Mouse (Mus musculus): Measurements from ENCODE around the gene Snd1. TPM values are rescaled to one million over a fixed set of nuclear protein-coding genes. Genes with fewer than 3 reads are reported as not detected.

Gene Snd1
- polyA plus RNA-seq, 1 experiment from 2014 or later = 113 TPM

DNA sequence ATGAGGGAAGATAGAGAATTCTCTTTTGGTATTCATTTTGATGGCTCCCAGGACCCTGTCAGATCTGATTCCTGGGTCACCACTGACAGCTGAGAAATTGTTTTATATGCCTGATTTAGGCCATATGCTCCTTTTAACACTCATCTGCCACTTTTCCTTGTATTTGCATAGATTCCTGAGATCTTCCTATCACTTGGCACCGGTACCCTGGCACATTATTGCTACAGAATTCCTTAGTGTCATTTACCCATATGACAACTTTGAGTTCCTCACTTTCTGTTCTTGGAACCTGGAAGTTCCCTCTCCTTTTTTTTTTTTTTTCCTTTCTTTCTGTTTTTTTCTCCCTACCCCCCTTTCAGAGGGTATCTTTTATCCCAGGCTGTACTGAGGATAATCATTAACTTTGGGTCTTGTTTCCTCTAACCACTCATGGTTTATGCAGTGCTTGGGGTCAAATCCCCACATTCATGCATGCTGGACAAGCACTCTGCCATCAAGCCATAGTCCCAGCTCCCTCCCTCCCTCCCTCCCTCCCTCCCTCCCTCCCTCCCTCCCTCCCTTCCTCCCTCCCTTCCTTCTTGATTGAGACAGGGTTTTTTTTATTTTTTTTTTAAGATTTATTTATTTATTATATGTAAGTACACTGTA, 13.4 kb downstream of the Snd1 start:
- Histone ChIP-seq H3K9ac (no peak overlapping the region), H3K27me3 (no peaks in the 10 kb centered on the region), H3K36me3 (peaks cover 11% of the 10 kb centered on the region; the same call in 1 of the 2 replicates), H3K4me3 (no peak overlapping the region), H3K4me1 (0 out of 2 replicates have a peak, but pooled peaks cover 5% of the 10 kb centered on the region), H3K27ac (no peak overlapping the region), H3K9me3 (replicated peaks) (no peaks in the 10 kb centered on the region), H3K4me2 (replicated peaks) (no peak overlapping the region)
- WGBS = 88% methylated on average over 1 of the region's 1 CpGs
- no peak for ATAC-seq (ENCODE audit: low FRiP score)

DNA sequence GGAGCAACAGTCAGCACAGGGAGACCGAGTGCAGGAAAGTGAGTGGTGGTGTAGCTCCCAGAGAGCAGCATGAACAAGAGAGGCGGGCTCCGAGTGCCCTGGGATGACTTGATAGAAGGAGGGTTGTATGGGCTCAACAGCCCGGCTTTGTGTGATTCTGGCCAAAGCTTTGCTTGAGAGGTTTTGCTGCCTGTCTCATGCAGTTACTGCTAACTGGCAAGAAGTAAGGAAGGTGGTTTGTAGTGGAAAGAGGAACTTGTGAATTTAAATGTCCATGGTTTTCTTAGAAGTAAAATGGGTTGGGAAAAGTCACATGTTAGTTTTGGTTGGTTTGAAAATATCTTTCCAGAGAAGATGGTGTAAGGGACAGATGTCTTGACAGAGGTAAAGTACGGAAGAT, 15.7 kb downstream of the Snd1 start:
- no peak for ATAC-seq (ENCODE audit: low FRiP score)
- H3K27me3 ChIP-seq = no peaks in the 10 kb centered on the region
- no peaks in the 10 kb centered on the region for H3K4me1 ChIP-seq
- H3K9ac ChIP-seq = no peak overlapping the region
- H3K4me2 ChIP-seq (replicated peaks) = no peak overlapping the region
- WGBS = 94% methylated on average over 5 of the region's 5 CpGs
- H3K27ac ChIP-seq = no peak overlapping the region
- H3K36me3 ChIP-seq = peaks cover 11% of the 10 kb centered on the region; the same call in 1 of the 2 replicates
- no peaks in the 10 kb centered on the region for H3K9me3 ChIP-seq (replicated peaks)
- no peak overlapping the region for H3K4me3 ChIP-seq

DNA sequence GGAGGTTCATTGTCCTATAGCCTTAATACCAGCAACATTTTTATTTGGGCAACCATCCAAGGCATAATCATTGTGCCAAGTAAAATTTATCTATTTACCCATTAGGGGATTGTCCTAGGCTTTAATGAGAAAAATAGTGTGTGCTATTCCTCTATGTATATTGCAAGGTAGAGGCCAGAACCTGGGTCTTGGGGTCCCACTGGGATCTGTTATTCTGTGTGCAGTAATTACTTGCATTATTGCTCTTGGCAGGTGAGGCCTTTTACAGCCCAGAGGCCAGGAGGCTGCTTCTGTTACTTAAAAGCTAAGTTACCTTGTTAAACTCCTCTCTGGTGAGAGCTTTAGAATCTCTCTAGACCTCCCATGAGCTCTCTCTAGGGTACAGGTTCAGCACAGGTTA, 16.3 kb downstream of the Snd1 start:
- Histone ChIP-seq H3K9me3 (replicated peaks) (no peaks in the 10 kb centered on the region), H3K27me3 (no peaks in the 10 kb centered on the region), H3K27ac (no peak overlapping the region), H3K4me2 (replicated peaks) (no peak overlapping the region), H3K4me3 (no peak overlapping the region), H3K36me3 (peaks cover 11% of the 10 kb centered on the region; the same call in 1 of the 2 replicates), H3K9ac (no peak overlapping the region), H3K4me1 (no peaks in the 10 kb centered on the region)
- ATAC-seq (ENCODE audit: low FRiP score) = no peak

DNA sequence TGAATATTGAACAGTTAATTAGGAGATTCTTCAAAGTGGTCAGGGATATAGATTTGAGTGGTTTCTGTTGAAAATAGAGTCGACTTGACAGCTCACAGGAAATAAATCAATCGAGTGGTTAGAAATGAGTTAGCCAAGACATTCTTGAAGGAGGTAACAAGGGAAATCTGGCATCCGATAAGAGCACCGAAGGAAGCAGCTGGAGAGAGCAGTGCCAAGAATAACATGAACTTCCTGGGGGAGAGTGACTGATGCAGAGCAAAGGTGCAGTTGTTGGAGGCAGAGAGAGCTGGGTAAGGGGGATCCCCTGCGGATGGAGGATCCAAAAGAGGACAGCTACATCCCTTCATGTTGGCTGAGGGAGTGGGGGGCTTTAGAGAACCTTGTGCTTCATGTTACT, 22.9 kb downstream of the Snd1 start:
- no peak overlapping the region for H3K27ac ChIP-seq
- 78% methylated on average over 5 of the region's 5 CpGs for WGBS
- H3K27me3 ChIP-seq = no peaks in the 10 kb centered on the region
- peaks cover 5% of the 10 kb centered on the region; the same call in 1 of the 2 replicates for H3K36me3 ChIP-seq
- ATAC-seq (ENCODE audit: low FRiP score) = no peak
- no peaks in the 10 kb centered on the region for H3K9me3 ChIP-seq (replicated peaks)
- H3K9ac ChIP-seq = no peak overlapping the region
- H3K4me3 ChIP-seq = no peak overlapping the region
- H3K4me2 ChIP-seq (replicated peaks) = no peak overlapping the region
- H3K4me1 ChIP-seq = no peaks in the 10 kb centered on the region

DNA sequence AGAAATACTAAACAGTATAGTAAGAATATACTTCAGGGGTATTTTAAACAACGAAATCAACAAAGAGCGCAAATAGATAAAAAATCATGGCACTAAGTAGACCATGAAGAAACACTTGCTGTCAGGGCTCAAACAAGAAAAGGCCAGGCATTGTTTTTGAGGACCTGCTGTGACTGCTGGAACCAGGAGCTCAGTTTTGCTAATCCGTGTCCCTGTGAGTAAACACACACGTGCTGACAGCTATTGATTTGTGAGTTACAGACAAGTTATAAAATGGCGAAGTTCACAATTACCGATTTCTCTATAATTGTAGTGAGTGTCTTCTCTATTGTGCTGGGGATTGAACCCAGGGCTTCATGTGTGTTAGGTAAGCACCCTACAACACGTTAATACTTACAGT, 27.6 kb downstream of the Snd1 start:
- no peaks in the 10 kb centered on the region for H3K4me1 ChIP-seq
- H3K9me3 ChIP-seq (replicated peaks) = no peaks in the 10 kb centered on the region
- H3K27me3 ChIP-seq = no peaks in the 10 kb centered on the region
- no peak overlapping the region for H3K9ac ChIP-seq
- no peak overlapping the region for H3K4me3 ChIP-seq
- H3K36me3 ChIP-seq = no peaks in the 10 kb centered on the region
- H3K4me2 ChIP-seq (replicated peaks) = no peak overlapping the region
- no peak for ATAC-seq (ENCODE audit: low FRiP score)
- no peak overlapping the region for H3K27ac ChIP-seq
- whole genome bisulfite sequencing = 86% methylated on average over 7 of the region's 7 CpGs

DNA sequence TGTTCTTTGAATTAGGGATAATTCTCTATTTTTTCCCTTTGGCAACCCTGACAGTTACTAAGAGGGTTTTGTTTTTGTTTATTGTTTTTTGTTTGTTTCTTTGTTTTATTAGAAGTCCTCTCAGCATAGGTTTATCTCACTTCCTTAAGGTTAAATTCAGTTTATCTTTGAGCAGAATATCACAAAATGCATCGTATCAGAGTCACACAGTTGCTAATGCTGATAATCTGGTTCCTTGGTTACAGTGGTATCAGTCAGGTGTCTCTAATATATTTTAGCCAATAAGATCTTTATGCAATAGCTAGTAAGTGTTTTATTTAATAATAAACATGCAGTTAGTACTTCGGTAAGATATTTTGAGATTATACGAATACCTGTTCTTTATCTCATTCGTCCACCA, 28.2 kb downstream of the Snd1 start:
- H3K36me3 ChIP-seq = no peaks in the 10 kb centered on the region
- no peaks in the 10 kb centered on the region for H3K9me3 ChIP-seq (replicated peaks)
- no peak overlapping the region for H3K9ac ChIP-seq
- no peak overlapping the region for H3K27ac ChIP-seq
- no peak overlapping the region for H3K4me2 ChIP-seq (replicated peaks)
- no peaks in the 10 kb centered on the region for H3K27me3 ChIP-seq
- WGBS = 93% methylated on average over 4 of the region's 4 CpGs
- ATAC-seq (ENCODE audit: low FRiP score) = no peak
- H3K4me1 ChIP-seq = no peaks in the 10 kb centered on the region
- H3K4me3 ChIP-seq = no peak overlapping the region

DNA sequence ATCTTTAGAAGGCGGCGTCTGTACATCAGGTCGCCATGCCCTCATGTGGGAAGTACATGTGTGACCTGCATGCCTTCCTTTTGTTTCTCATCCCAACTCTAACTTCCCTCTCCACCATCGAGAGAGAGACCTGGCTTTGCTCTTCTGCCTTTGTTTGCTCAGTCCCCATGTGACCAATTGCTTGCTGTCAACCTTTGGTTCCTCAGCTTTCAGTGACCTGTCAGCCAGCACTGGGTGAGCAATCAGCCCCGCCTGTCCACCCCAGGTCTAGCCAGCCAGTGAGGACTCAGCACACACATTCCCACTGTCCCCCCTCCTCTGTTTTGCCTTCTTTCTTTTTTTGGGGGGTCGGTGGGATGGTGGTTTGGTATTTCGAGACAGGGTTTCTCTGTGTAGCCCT, 29.7 kb downstream of the Snd1 start:
- Histone ChIP-seq H3K27me3 (no peaks in the 10 kb centered on the region), H3K9me3 (replicated peaks) (no peaks in the 10 kb centered on the region), H3K36me3 (no peaks in the 10 kb centered on the region), H3K9ac (no peak overlapping the region), H3K4me1 (no peaks in the 10 kb centered on the region), H3K4me3 (no peak overlapping the region), H3K4me2 (replicated peaks) (no peak overlapping the region), H3K27ac (no peak overlapping the region)
- 91% methylated on average over 7 of the region's 7 CpGs for WGBS
- no peak for ATAC-seq (ENCODE audit: low FRiP score)

DNA sequence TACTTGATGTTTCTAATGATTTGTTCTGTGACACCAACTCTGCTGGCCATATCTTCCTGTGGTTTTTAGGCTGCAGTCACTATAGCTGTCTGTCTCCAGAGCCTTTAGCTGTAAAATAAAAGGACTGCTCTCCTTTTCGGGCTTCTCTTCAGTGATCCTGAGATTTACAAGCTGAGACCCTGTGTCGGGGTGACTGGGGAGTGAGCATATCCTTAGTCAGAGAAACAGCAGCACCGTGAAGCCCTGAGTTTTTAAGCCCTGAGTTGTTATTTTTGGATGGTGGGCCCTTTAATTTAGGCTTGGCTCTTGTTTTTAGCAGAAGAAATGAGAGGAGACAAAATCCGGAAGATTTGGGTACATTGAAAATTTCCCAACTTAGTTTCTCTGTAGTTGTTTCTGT, 32.8 kb downstream of the Snd1 start:
- 96% methylated on average over 4 of the region's 4 CpGs for WGBS

DNA sequence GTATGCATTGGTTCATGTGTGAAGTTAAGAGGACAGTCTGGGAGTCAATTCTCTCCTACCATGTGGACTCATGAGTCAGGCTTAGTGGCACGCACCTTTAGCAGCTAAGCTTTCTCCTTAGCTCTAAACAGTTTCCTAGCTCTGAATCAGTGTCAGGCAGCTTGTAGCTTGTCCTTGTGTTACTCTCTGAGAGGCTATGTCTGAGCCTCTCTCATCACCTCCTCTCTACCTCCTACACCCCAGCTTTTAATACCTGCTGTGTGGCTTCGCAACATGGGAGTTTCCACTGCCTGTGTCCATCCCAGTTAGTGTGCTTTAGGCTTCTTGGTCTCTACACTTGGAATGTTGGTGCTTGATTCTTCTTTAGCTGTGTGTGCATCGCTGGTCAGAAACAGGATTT, 39.3 kb downstream of the Snd1 start:
- Histone ChIP-seq H3K36me3 (peaks cover 16% of the 10 kb centered on the region), H3K4me3 (no peak overlapping the region), H3K9me3 (replicated peaks) (no peaks in the 10 kb centered on the region), H3K27ac (no peak overlapping the region), H3K4me1 (no peaks in the 10 kb centered on the region), H3K27me3 (no peaks in the 10 kb centered on the region), H3K9ac (no peak overlapping the region), H3K4me2 (replicated peaks) (no peak overlapping the region)
- 94% methylated on average over 3 of the region's 3 CpGs for WGBS
- ATAC-seq (ENCODE audit: low FRiP score) = no peak

More for the DNA sequence above, 32.8 kb downstream of the Snd1 start:
- Histone ChIP-seq H3K27me3 (no peaks in the 10 kb centered on the region), H3K36me3 (peaks cover 2% of the 10 kb centered on the region; the same call in 1 of the 2 replicates), H3K4me1 (no peaks in the 10 kb centered on the region), H3K27ac (no peak overlapping the region), H3K9ac (no peak overlapping the region), H3K4me3 (no peak overlapping the region), H3K9me3 (replicated peaks) (no peaks in the 10 kb centered on the region), H3K4me2 (replicated peaks) (no peak overlapping the region)
- ATAC-seq (ENCODE audit: low FRiP score) = no peak

DNA sequence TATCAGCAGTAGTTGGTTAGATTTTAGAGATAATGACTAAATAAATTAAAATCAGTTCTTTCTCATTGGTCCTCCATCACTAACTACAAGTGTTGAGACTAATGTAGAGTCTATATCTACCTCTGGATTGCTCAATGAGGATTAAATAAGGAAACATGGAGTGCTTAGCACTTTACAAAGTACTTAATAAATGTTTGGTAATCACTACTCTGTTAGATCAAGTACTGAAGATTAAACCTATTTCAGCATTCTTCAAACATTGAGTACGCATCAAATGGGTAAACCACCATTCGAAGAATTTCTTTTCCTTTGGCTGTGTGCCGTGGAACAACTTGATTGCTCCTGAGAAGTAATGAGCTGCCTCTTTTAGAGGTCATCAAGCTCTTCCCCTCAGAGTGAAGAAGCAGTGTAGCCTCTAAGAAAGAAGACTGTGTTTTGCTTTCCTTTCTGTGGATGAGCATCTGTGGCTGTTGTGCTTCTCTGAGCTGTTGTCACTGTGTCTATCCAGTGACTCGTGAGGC, 40.0 kb downstream of the Snd1 start:
- WGBS = 96% methylated on average over 4 of the region's 4 CpGs
- no peak overlapping the region for H3K4me3 ChIP-seq
- H3K36me3 ChIP-seq = peaks cover 17% of the 10 kb centered on the region
- H3K4me2 ChIP-seq (replicated peaks) = no peak overlapping the region
- H3K9ac ChIP-seq = no peak overlapping the region
- no peaks in the 10 kb centered on the region for H3K4me1 ChIP-seq
- ATAC-seq (ENCODE audit: low FRiP score) = no peak
- H3K9me3 ChIP-seq (replicated peaks) = no peaks in the 10 kb centered on the region
- H3K27ac ChIP-seq = no peak overlapping the region
- no peaks in the 10 kb centered on the region for H3K27me3 ChIP-seq

DNA sequence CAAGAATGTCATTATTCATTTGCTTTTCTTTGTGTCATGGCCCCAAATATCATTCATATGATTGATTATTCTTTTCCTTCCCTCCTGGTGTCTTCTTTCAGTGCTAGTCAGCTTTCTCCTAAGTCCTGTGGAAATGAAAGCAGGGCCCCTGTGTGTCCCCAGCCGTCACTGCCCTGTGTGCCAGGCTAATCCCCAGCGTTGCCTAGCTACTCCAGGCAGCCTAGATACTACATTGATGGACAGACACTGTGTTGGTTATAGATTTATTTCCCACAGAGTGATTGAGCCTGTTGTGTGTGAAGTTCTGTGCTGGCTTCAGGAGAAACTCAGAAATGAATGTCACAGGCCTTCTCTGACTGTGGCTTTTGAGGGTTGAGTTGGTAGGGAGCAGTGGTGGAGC, 41.7 kb downstream of the Snd1 start:
- H3K36me3 ChIP-seq = peaks cover 22% of the 10 kb centered on the region
- H3K4me1 ChIP-seq = no peaks in the 10 kb centered on the region
- no peak overlapping the region for H3K27ac ChIP-seq
- WGBS = 61% methylated on average over 2 of the region's 2 CpGs
- no peak overlapping the region for H3K4me2 ChIP-seq (replicated peaks)
- no peaks in the 10 kb centered on the region for H3K27me3 ChIP-seq
- no peak for ATAC-seq (ENCODE audit: low FRiP score)
- H3K9ac ChIP-seq = no peak overlapping the region
- H3K9me3 ChIP-seq (replicated peaks) = no peaks in the 10 kb centered on the region
- H3K4me3 ChIP-seq = no peak overlapping the region

DNA sequence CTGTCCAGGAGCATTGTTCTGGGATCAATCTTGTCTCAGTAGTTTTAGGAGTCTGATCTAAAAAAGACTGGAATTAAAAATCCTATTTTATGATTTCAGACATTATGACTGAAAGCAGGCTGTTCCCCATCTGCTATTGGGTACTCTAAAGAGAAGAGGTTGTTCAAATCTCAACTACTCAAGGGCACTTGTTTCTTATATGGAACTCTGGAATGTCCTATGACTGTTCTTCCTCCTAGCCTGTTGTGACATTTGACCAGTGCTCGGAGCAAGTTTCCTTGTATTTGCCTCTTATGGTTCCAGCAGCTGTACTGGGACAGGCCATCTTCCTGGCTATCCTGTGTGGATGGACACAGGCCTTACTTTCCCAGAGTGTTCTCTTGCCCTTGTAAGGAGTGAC, 42.1 kb downstream of the Snd1 start:
- no peak overlapping the region for H3K27ac ChIP-seq
- H3K4me1 ChIP-seq = no peaks in the 10 kb centered on the region
- H3K9me3 ChIP-seq (replicated peaks) = no peaks in the 10 kb centered on the region
- peaks cover 23% of the 10 kb centered on the region for H3K36me3 ChIP-seq
- ATAC-seq (ENCODE audit: low FRiP score) = no peak
- no peak overlapping the region for H3K4me2 ChIP-seq (replicated peaks)
- H3K4me3 ChIP-seq = no peak overlapping the region
- no peaks in the 10 kb centered on the region for H3K27me3 ChIP-seq
- no peak overlapping the region for H3K9ac ChIP-seq
- WGBS = 85% methylated on average over 1 of the region's 1 CpGs

DNA sequence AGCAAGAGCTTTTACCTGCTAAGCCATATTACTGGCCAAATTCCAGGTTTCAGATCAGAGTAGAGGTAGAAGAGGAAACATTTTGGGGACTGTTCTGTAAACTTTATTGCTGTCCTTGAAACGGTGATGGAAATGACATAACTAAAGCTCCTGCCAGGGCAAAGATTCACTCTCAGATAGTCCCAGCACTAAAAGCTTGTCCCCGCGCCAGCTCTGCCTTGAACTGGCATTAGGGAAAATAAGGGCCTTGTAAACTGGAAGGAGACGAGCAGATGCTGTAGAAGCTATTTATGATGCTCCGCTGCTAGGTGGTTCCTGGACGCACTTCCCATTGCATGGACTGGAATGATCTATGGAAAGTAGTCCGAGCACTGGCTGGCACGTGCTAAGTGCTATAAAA, 44.5 kb downstream of the Snd1 start:
- Histone ChIP-seq H3K36me3 (peaks cover 13% of the 10 kb centered on the region; the same call in 1 of the 2 replicates), H3K27me3 (no peaks in the 10 kb centered on the region), H3K9me3 (replicated peaks) (no peaks in the 10 kb centered on the region), H3K9ac (no peak overlapping the region), H3K4me3 (no peak overlapping the region), H3K27ac (no peak overlapping the region), H3K4me2 (replicated peaks) (no peak overlapping the region), H3K4me1 (no peaks in the 10 kb centered on the region)
- no peak for ATAC-seq (ENCODE audit: low FRiP score)
- 93% methylated on average over 8 of the region's 8 CpGs for WGBS
